Mouse (Mus musculus) liver, embryonic 16.5 days (tissue): ENCODE measurements around the gene Nf2. TPM values are rescaled to one million over a fixed set of nuclear protein-coding genes. Genes with fewer than 3 reads are reported as not detected.
"Not testable (repeated sequence)": the region's sequence is repeated elsewhere in the genome, so short reads cannot be mapped to it uniquely, and the experiment has no call there.

Experiments used
- ATAC-seq: fragments of 200-750 bp; cut with Nextera tagmentation; 2 replicates; pipeline ENCODE4 v1.8.0; 2017; ENCODE audit warnings: low read depth, mild to moderate bottlenecking, moderate number of reproducible peaks, moderate library complexity
- H3K27ac ChIP-seq: fragments of 300-500 bp; sonication (generic); 2 replicates; pipeline ENCODE4 v1.5.1; 2014; ENCODE audit warnings: mild to moderate bottlenecking, low read length
- H3K27me3 ChIP-seq: fragments of 300-500 bp; sonication (generic); 2 replicates; pipeline ENCODE4 v1.6.1; 2014; ENCODE audit warnings: low read depth, low read length, mixed read lengths; ENCODE audit not compliant: control insufficient read depth, insufficient read depth
- H3K36me3 ChIP-seq: fragments of 300-500 bp; sonication (generic); 2 replicates; pipeline ENCODE4 v1.6.1; 2014; ENCODE audit warnings: mild to moderate bottlenecking; ENCODE audit not compliant: control insufficient read depth, insufficient read depth
- H3K4me1 ChIP-seq: fragments of 300-500 bp; sonication (generic); 2 replicates; pipeline ENCODE4 v1.6.1; 2014; ENCODE audit warnings: low read depth, low read length, mixed read lengths; ENCODE audit not compliant: control insufficient read depth
- H3K4me2 ChIP-seq: fragments of 300-500 bp; sonication (generic); 2 replicates; pipeline ENCODE4 v1.6.1; 2014; ENCODE audit warnings: low read depth, low read length, mixed read lengths
- H3K4me3 ChIP-seq: fragments of 300-500 bp; sonication (generic); 2 replicates; pipeline ENCODE4 v1.5.1; 2014; ENCODE audit warnings: low read depth, mild to moderate bottlenecking, low read length
- H3K9ac ChIP-seq: fragments of 300-500 bp; sonication (generic); 2 replicates; pipeline ENCODE4 v1.6.1; 2014; ENCODE audit warnings: low read depth, low read length
- H3K9me3 ChIP-seq: fragments of 300-500 bp; sonication (generic); replicated peaks from 2 replicates; pipeline ENCODE4 v1.6.1; 2016; ENCODE audit warnings: low read length; ENCODE audit not compliant: control insufficient read depth
- WGBS: fragments of 180-500 bp; shearing (Covaris S2); extraction: QIAGEN DNeasy Blood & Tissue Kit; methylation state at CpG from one replicate; pipeline ENCODE4 v1.1.7; 2014; ENCODE audit not compliant: insufficient replicate concordance; 5-methylcytosine and 5-hydroxymethylcytosine counted together
- polyA plus RNA-seq: library from polyadenylated mRNA; unstranded; fragments of >200 nt; fragmentation: Nextera tagmentation; extraction: Ambion mirVana; gene quantifications from 2 replicates; pipeline ENCODE4 v1.2.1, GENCODE M21; 2015

Nf2 gene
- polyA plus RNA-seq, 1 experiment from 2014 or later: 11.9 TPM

GRCm38 (mm10) chr11:4804921-4805562 is 44.3 kb downstream of the Nf2 start:
- H3K36me3 ChIP-seq: no peaks in the 10 kb centered on the region; the same call in 1 of the 2 replicates
- H3K4me1 ChIP-seq: no peaks in the 10 kb centered on the region
- H3K4me3 ChIP-seq: no peak overlapping the region
- WGBS: 74% methylated on average over 6 of the region's 6 CpGs
- ATAC-seq: no peak
- no peak overlapping the region for H3K9ac ChIP-seq
- H3K27ac ChIP-seq: no peak overlapping the region
- H3K4me2 ChIP-seq: no peak overlapping the region
- H3K9me3 ChIP-seq: no peaks in the 10 kb centered on the region
- H3K27me3 ChIP-seq: no peaks in the 10 kb centered on the region

DNA sequence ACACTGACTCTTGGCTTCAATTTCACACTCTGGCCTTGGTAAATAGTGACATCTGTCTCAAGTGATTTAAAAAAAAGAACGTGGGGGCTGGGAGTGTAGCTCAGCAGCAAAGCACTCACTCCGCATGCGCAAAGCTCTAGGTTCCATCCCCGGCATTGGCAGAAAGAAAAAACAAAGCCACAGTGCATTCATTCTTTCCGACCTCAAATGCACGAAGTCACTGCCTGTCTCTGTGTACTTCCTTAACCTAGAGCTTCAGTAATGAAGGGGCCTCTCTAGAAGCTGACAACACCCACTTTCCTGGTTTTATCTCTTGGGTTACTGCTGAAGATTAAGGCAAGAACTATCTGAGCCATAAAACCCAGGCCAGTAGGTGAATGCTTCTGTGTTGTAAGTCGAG is 45.4 kb downstream of the Nf2 start:
- no peak overlapping the region for H3K4me2 ChIP-seq
- WGBS: 46% methylated on average over 7 of the region's 7 CpGs
- H3K27me3 ChIP-seq: no peaks in the 10 kb centered on the region
- no peak for ATAC-seq
- no peak overlapping the region for H3K9ac ChIP-seq
- H3K36me3 ChIP-seq: no peaks in the 10 kb centered on the region; the same call in 1 of the 2 replicates
- no peaks in the 10 kb centered on the region for H3K9me3 ChIP-seq
- no peak overlapping the region for H3K27ac ChIP-seq
- H3K4me1 ChIP-seq: no peaks in the 10 kb centered on the region
- no peak overlapping the region for H3K4me3 ChIP-seq

DNA sequence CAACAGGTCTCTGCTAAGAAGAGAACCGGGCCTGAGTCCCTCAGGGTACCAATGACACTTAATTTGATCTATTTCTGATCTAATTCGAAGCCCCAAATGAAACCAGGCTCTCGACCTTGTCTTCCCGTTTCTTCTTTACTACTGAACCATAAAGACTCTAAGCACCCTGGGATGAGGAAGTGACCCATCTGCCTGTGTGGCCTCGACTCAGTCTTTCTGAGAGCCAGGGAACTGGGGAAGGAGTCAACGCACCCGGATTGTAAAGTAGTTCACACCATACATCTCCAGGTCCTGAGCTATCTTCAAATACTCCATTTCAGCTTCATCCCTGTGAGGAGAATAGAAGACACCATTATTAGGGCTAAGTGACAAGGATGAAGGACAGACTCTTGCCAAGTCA is 45.9 kb downstream of the Nf2 start:
- Histone ChIP-seq H3K4me1 (no peaks in the 10 kb centered on the region), H3K9me3 (no peaks in the 10 kb centered on the region), H3K27me3 (no peaks in the 10 kb centered on the region), H3K36me3 (no peaks in the 10 kb centered on the region; the same call in 1 of the 2 replicates), H3K9ac (no peak overlapping the region), H3K4me3 (no peak overlapping the region), H3K27ac (no peak overlapping the region), H3K4me2 (no peak overlapping the region)
- 71% methylated on average over 7 of the region's 7 CpGs for WGBS
- ATAC-seq: no peak

DNA sequence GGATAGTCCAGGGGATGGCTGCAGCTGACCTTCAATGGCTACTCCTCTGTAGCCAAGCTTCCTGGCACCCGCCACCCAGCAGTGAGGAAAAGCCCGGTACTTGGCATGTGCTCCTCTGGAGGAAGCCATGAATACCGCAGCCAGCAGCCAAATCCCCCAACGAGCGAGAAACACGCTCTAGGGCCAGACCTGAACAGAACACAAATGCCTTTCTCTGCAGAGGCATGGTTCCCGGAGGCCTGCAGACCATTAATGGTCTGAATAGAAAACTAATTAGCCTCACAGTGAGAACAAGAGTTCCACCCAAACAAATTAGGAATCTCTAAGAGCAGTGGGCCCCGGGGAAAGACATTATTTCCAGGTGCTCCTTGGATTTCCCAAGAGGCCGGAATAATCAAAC is 46.3 kb downstream of the Nf2 start:
- Histone ChIP-seq H3K36me3 (no peaks in the 10 kb centered on the region; the same call in 1 of the 2 replicates), H3K4me3 (no peak overlapping the region), H3K9me3 (no peaks in the 10 kb centered on the region), H3K4me1 (no peaks in the 10 kb centered on the region), H3K27me3 (no peaks in the 10 kb centered on the region), H3K4me2 (no peak overlapping the region), H3K9ac (no peak overlapping the region), H3K27ac (no peak overlapping the region)
- WGBS: 91% methylated on average over 9 of the region's 9 CpGs
- ATAC-seq: no peak

- not testable (repeated sequence) for H3K27me3 ChIP-seq, H3K9ac ChIP-seq, H3K27ac ChIP-seq, H3K36me3 ChIP-seq, H3K4me3 ChIP-seq, H3K4me1 ChIP-seq, H3K4me2 ChIP-seq, ATAC-seq, H3K9me3 ChIP-seq
- 77% methylated on average over 2 of the region's 2 CpGs for WGBS
Observed at GRCm38 (mm10) chr11:4802401-4802800, 46.9 kb downstream of the Nf2 start.

- no peaks in the 10 kb centered on the region for H3K27me3 ChIP-seq
- ATAC-seq: no peak
- H3K27ac ChIP-seq: no peak overlapping the region
- 62% methylated on average over 4 of the region's 4 CpGs for WGBS
- H3K4me1 ChIP-seq: no peaks in the 10 kb centered on the region
- no peaks in the 10 kb centered on the region; the same call in 1 of the 2 replicates for H3K36me3 ChIP-seq
- H3K4me3 ChIP-seq: no peak overlapping the region
- H3K9me3 ChIP-seq: no peaks in the 10 kb centered on the region
- H3K9ac ChIP-seq: no peak overlapping the region
- no peak overlapping the region for H3K4me2 ChIP-seq
Observed at GRCm38 (mm10) chr11:4800654-4801053, 48.7 kb downstream of the Nf2 start.

DNA sequence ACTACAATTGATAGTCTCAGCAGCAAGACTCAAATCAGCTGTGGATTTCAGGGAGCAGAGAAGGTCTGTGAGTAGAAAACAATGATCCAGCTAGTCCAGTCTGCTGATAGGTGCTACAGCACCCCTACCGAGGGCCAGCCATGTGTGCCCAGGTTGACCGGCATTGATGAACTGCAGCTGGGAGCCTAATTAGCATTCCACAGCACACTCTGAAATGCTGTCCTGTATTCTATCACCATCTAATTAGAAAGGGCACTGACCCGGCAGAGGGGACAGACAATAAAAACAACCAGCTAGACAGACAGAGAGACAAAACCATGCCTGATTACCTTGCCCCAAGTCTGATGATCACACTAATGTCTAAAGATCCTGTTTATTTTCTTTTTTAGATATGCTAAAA is 56.3 kb downstream of the Nf2 start:
- H3K4me1 ChIP-seq: no peaks in the 10 kb centered on the region
- H3K4me3 ChIP-seq: no peak overlapping the region
- no peaks in the 10 kb centered on the region for H3K9me3 ChIP-seq
- WGBS: 67% methylated on average over 3 of the region's 3 CpGs
- H3K27me3 ChIP-seq: no peaks in the 10 kb centered on the region
- no peak overlapping the region for H3K9ac ChIP-seq
- H3K27ac ChIP-seq: no peak overlapping the region
- H3K36me3 ChIP-seq: peaks cover 14% of the 10 kb centered on the region; the same call in 1 of the 2 replicates
- H3K4me2 ChIP-seq: no peak overlapping the region
- no peak for ATAC-seq

GRCm38 (mm10) chr11:4791549-4791948 is 57.8 kb downstream of the Nf2 start:
- Histone ChIP-seq H3K27ac (no peak overlapping the region), H3K4me2 (no peak overlapping the region), H3K9me3 (no peaks in the 10 kb centered on the region), H3K4me3 (no peak overlapping the region), H3K36me3 (peaks cover 14% of the 10 kb centered on the region), H3K27me3 (no peaks in the 10 kb centered on the region), H3K9ac (no peak overlapping the region), H3K4me1 (no peaks in the 10 kb centered on the region)
- WGBS: 88% methylated on average over 6 of the region's 6 CpGs
- ATAC-seq: no peak

DNA sequence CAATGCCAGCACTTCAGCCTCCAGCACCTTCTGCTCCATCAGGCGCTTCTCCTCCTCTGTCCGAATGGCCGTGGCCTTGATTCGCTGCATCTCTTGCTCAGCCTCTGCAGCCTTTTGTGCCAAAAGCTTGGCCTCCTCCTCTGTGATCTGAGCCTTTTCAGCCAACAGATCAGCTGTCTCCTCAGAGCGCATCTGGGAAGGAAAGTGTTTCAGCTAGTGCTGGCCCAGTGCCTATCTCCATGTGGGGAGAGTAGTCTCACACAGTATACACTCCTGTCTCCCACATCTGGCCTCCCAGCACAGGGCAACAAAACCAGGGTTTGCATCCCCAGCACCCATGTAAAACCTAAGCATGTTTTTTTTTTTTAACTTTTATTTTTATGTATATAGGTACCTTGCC is 59.6 kb downstream of the Nf2 start:
- no peak overlapping the region for H3K4me3 ChIP-seq

More for the DNA sequence above, 59.6 kb downstream of the Nf2 start:
- Histone ChIP-seq H3K9ac (no peak overlapping the region), H3K27me3 (no peaks in the 10 kb centered on the region), H3K36me3 (peaks cover 18% of the 10 kb centered on the region), H3K9me3 (no peaks in the 10 kb centered on the region), H3K4me1 (no peaks in the 10 kb centered on the region), H3K4me2 (no peak overlapping the region), H3K27ac (no peak overlapping the region)
- no peak for ATAC-seq
- WGBS: 88% methylated on average over 5 of the region's 5 CpGs
